Mouse (Mus musculus) embryo, embryonic 11.5 days (tissue): ENCODE measurements around the gene Hoxc10.

Experiments
- DNase-seq: peaks from one replicate; pipeline ENCODE4 v3.0.0-alpha.2; 2012; ENCODE audit warnings: low read depth, low spot score

Gene Hoxc10

DNA sequence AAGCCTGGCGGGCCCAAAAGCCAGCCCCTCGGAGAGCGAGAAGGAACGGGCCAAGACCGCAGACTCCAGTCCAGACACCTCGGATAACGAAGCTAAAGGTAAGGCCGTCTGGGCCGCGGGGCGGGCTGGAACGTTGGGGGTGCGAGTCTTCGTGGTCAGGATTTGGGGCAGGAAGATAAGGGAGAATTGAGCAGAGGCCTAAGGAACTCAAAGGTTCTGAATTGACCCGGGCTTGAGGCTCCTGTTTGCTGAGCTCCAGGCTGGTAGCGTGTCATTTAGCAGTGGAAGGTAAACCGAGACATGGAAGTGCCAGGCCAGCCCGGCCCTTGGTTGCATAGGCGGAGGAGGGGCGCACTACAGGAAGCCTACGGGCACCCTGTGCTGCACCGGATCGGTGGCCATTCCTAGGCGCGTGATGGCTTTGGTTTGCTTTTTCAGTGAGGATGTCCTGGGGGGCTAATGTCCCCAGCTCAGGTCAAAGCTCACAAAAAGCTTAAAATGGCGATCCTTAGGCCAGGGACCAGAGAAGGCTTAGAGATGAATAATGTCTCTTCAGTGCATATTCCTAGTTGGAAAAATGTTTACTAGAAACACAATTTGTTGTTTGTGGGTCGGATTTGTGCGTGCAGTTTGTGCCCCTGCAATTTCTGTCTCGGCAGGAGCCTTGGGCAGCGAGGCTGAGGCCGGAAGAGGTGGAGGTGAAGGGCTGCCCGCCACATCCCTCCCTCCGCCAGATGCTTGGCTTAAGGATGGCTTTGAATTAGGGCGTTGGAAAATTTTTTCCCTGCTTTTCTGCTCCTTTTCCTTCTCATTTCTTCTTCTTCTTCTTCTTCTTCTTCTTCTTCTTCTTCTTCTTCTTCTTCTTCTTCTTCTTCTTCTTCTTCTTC is 1.2 kb downstream of the Hoxc10 start:
- DNase-seq = no peak

DNA sequence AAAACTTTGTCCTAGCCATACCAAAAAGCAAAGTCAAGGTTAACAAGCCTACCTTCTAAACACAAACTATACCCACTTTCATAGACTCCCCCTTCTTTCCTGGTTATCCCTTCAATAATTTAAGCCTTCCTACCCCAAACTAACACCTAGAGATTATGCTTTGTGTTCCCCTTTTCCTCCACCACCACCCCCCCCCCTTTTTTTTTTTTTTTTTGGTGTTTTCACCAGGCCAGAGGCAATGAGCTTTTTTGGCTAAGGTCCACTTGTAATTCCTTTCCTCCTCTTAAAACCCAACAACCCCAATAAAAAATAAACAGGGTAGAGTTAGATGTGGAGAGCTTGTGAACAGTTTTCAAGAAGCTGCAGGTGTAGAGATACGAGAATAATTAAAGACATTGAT is 2.7 kb downstream of the Hoxc10 start:
- DNase-seq = no peak

DNA sequence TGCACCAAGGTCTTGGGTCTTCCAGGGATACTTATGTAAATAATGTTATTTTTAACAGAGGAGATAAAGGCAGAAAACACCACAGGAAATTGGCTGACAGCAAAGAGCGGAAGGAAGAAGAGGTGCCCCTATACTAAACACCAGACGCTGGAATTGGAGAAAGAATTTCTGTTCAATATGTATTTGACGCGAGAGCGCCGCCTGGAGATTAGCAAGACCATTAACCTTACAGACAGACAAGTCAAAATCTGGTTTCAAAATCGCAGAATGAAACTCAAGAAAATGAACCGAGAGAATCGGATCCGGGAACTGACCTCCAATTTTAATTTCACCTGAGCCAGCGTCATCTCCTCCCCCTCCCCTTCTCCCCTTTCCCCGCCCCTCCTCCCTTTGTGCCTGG is 4.1 kb downstream of the Hoxc10 start:
- no peak for DNase-seq

DNA sequence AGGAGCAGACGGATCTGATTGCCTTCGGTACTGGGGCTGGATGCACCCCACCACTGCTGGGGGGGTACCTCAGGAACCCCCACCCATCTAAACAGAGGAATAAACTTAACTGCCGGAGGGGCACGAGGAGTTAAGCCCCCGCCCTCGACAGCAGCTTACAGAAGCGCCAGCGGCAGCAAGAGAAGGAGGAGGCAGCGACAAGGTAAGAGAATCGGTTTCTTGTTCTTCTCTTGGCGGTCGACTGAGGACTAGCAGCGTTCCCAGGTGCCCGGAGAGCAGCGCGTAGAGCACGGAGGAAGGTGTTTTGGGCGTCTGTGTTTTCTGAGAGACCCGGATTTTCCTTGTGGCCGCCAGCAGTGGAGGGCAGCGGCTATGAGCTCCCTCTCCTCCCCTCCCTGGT is 5.7 kb downstream of the Hoxc10 start:
- DNase-seq = no peak

DNA sequence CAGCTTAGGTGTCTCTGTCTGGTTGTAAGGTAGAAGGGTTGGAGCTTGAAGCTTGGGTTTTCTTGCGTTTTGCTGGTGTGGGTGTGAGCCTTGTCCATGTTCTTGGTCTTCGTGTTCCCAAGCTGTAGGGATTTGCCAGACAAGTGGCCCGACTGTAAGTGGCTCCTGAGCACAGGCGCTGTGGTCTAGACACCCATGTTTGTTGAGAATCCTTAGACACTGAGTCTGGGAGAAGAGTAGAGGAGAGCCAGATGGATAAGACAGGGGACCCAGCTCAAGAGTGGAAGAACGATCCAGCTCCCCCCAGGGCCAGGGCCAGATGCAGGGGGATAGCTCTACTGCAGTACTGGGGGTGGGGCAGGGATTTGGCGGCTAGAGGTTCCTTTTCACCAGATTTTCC is 6.2 kb downstream of the Hoxc10 start:
- no peak for DNase-seq

DNA sequence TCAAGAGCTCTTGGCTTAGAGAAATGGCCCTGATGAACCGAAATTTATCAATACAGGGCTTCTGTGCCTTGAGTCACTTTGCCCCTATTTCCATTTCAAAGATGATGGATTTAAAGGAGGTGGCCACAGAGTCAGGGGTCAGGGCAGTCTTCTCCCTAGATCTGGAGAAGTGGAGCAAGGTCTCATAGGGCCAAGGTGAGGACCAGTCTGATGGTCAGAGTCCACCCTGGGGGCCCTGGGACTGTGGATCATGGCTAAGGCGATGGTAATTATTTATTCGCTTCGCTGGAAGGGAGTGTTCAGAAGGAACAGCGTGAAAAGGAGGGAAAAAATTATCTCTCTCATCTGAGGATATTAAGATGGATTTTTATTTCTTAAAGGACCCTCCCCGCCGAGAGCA is 8.4 kb downstream of the Hoxc10 start:
- no peak for DNase-seq

DNA sequence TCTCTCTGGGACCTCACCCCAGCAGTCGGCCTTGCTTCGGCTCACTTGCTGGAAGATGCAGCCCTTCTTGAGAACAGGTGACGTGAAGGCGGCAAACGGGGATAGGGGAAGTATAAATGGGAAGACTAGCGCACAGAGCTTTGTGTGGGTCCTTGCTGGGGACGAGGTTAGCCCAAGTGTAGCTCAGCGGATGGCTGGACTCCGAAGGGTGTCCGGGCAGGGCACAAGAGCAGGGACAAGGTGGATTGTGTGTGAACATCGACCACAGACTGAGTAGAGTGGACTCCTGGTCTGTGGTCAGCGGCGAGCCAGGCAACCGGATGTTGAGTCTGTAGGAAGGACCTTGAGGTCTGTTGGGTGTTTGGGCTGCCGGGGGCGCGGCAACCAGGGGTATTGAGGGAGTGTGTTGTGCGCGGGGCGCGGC is 9.1 kb downstream of the Hoxc10 start:
- DNase-seq = no peak

DNA sequence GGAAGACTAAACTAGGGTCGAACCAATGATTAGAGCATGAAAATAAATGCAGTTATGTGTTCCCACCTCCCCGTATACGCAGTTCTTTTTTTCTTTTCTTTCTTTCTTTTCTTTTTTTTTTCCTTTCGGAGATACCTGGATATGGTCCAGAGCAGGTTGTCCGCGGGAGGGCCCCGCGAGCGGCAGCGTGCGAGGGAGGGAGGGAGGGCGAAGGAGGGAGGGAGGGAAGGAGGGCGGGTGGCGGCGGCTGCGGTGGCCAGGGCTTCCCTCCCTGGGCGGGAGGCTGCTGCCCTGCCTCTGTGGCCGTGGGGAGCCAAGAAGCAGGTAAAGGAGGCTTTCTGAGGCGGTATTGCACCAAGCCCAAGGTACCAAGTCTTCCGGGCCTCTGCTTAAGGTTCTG is 9.6 kb downstream of the Hoxc10 start, which contains the start of gene Hoxc9:
Hoxc9 (plus strand) TSS at position 269 of the 400 bp plus-strand sequence.
- no peak for DNase-seq

DNA sequence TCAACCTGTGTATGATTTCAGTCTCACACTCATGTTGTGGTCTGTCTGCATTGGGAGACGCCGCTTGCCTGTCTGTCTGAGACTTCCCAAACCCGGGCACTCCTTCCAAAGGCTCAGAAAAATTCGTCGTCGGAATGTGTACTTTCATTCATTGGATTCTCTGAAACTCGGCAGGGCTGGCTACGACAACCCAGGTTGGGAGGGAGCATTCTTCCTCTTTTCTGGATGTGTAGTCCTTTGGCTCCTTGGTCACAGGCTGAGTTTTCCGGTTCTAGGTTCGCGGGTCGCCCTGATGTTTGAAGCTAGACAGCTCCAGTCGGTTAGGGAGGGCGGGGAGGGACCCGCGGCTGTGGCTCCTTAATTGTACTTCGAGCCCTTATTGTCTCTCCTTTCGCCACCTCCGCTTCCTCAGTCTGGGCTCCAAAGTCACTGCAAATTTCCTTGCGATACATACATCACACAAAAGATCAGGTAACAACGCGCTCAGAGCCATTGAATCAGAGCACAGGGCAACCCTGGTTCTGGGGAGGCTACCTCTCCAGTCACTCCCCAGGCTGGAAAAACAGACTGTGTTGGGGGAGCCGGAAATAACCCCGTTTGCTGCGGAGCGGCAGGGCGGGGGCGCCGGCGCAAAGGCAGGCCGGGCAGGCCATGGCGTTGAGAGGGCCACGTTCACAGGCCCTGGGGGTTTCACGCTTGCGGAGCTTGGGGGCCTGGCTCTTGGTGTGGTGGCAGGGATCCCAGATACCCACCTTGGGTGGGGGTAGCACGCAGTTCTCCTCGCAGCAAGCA is 10.2 kb downstream of the Hoxc10 start:
- DNase-seq = no peak

DNA sequence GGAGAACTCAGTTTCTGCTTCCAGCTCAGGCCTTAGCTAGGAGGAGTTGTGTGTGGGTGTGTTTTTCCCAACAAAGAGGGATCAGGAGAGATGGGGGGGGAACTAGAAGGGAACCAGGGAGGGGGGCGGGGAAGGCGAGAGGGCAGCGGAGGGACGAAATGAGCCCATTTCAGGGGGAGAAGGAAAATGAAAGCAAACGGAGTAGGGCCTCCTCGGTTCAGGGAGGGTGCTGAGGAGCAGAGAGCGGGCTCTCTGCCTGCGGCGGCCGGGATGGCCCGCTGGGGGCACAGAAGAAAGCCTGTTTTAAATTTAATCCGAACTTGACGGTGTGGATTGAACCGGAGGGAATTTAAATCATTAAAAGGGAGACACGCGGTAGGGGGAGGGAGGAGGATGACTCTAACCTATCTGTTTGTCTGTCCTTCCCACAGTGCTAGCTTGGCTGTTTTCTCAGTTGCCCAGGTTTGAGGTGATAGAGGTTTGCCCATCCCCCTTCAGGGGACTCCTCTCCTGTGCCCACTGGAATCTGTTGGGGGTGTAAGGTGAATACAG is 10.9 kb downstream of the Hoxc10 start:
- no peak for DNase-seq

DNA sequence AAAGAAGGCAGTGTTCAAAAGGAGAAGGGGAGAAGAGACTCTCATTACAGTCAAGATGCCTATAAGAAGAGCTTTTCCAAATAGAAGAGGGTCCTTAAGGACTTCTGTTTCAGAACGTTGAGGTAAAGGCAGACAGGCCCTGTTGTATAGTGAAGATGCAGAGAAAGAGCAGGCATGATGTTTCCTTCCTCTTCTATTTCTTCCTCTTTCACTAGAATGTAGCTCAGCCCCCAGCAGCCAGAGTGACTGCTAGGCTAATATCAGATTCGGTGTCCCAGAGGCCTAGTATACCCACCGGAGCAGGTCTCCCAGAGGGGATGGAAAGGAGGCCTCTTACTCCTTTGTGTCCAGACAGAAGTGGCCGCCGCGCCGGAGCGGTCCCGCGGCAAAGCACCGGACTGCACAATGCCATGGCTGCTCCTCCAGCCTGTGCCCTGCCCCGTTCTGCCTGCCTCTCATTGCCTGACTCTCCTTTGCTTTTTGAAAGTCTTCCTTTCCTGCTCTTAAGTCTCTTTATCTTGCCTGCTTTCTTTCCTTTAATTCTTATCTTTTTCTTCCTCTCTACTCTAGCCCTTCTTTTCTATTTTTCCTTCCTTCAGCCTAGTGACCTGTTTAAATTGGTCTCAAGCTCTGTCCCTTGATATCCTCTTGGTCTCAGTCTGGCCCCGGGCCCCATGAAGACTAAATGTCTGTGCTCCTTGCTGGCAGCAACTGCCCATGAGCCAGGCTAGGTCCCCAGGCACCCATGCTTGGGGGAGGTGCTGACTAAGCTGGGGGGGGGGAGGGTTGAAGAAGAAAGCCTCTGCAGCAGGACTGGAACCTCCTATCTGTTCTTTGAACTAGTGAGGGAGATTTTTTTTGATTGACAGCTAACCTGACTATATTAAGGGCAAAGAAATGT is 12.3 kb downstream of the Hoxc10 start:
- no peak for DNase-seq

DNA sequence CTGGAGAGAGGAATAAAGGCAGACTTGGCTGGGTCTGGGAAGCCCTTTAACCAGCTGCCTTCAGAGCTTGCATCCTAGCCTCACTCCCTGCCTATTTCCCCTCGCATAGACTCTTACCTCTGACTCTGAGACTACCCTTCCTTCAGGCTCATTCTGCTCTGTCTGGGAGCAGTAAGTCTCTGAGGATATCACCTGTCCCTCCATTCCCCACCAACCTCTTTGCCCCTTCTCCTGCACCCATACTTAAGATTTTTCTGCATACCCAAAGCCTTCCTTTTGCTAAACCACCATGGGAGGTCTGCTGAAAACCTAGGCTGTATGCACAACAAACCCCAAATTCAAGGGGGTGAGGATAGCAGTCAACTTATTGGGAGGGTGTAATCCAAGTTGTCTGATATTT is 13.3 kb downstream of the Hoxc10 start:
- DNase-seq = no peak

DNA sequence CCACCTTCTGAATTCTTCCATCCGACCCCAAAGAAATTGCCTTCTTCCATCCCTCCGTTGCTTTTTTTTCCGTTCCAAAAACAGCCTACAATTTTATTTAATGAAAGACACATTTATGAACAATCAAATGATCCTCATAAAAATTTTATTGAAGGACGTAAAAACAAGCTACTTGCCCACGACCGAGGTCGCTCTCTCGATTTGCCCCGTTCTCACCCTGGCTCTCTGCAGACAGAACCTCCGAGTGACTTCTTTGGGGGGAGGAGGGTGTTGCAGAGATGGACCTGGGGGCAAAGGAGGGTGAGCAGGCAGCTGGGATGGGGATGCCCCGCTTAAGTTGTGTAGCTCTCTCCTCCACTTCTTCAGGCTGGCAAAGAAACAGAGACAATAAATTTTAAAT is 13.8 kb downstream of the Hoxc10 start:
- DNase-seq = no peak

DNA sequence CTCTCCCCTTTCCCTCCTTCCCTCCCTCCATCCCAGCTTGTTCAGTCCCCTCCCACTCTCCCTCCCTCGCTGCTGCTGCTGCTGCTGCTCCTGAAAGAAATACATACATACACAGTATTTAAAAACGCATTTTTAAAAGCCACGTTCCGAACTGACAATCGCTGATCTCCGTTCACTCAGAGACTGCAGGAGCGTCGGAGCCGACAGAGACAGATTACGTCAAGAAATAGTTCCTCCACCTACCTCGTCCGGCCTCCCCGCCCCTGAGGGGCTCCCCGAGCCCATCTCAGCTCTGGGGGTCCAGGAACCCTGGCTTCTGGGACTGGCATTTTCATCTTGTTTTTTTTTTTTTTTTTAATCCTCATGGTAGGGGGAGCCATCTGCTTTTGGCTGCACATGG is 14.3 kb downstream of the Hoxc10 start:
- DNase-seq = no peak

DNA sequence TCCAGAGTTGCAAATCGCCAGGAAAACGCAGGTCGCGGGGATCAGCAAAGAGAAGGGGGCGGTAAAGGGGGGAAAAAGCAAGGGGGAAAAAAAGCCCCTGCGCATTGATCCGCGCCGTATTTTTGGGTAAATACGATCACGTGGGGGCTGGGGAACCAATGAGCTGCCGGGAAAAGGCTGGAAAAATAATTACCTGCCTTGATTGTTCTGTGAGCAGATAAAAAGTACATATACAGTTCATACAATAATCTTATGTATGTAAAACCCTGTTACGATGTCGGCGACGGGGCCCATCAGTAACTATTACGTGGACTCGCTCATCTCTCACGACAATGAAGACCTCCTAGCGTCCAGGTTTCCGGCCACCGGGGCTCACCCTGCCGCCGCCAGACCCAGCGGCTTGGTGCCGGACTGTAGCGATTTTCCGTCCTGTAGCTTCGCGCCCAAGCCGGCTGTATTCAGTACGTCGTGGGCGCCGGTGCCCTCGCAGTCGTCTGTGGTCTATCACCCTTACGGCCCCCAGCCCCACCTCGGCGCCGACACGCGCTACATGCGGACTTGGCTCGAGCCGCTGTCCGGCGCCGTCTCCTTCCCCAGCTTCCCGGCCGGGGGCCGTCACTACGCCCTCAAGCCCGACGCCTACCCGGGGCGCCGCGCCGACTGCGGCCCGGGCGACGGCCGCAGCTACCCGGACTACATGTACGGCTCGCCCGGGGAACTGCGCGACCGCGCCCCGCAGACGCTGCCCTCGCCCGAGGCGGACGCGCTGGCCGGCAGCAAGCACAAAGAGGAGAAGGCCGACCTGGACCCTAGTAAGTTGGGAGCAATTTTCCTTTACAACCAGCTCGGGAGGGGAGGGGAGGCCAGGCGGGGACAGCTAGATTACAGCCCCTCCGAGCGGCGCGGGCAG is 15.0 kb downstream of the Hoxc10 start:
- DNase-seq = peak; percentile 66

DNA sequence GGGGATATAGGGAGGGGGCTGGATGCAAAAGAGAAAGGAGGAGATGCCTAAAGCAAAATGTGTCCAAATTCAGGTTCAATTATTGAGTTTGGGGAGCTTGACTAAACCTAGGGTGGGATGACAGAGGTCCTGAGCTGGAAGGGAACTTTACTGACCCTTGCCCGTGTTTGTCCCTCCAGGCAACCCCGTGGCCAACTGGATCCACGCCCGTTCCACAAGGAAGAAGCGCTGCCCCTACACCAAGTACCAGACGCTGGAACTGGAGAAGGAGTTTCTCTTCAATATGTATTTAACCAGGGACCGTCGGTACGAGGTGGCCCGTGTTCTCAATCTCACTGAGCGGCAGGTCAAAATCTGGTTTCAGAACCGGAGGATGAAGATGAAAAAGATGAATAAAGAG is 17.1 kb downstream of the Hoxc10 start:
- DNase-seq = no peak

DNA sequence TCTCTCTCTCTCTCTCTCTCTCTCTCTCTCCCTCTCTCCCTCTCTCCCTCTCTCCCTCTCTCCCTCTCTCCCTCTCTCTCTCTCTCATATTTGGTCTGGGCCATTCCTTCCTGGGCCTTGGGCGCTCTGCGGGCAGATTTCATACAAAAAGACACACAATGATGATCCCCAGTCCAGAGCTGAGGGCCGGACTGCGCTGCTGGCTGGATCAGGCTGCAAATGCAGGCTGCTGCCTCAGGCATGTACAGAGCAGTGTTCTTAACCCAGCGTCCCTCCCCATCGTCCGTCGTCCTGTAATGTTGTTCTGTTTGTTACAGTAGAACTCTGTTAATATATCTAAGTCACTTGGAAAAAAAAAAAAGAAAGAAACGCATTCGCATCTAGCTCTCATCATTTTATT is 17.9 kb downstream of the Hoxc10 start:
- DNase-seq = no peak

DNA sequence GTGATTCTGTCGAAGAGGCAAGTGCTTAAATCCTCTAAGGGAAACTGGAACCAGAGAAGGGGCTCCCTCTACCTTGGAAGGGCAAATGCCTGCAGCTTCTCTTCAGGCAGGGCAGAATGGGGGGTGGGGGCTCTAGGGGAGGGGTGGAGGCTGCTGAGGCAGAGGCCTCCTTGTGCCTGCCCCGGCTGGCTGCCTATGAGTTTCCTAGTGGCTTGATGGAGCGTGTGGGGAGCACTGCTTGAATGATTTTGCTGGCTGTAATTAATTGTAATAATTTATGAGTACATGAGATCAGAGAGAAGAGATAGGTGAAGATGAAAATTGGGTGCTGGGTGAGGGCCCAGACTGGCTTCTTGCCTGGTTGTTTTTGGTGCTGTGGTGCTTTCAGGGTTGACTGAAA is 18.3 kb downstream of the Hoxc10 start:
- DNase-seq = no peak

DNA sequence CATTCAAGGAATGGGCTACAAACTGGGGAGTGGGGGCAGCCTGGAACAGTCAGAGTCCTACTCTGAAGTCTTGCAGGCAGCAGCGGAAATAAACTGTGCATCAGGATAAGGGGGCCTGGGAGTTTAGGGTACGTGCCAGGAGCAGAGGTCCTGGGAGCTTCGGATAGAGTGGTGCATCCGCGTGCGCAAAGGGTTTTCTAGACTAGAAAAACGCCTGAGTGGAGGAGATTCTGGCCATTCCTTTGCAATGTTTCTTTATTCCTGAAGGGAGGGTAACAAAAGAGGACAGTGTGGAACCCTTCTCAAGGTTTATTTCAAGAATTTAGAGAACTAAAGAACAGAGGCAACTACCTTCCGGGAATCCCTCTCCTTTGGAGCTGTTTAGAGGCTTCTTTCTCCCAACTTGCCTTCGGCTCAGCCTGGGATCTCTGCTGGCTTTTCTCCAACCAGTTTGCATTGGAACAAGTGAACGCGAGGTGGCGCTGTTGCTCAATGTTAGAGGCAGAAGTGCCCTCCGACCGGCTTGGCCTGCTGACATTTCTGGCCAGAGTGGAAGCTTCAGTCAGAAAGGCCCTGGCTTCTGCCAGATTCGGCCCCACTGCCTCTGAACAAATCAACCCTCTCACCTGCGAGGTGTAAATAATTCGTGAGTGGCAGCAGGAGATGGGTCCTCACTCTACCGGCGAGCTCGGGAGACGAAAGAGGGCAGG is 20.7 kb downstream of the Hoxc10 start:
- DNase-seq = peak; percentile 89

DNA sequence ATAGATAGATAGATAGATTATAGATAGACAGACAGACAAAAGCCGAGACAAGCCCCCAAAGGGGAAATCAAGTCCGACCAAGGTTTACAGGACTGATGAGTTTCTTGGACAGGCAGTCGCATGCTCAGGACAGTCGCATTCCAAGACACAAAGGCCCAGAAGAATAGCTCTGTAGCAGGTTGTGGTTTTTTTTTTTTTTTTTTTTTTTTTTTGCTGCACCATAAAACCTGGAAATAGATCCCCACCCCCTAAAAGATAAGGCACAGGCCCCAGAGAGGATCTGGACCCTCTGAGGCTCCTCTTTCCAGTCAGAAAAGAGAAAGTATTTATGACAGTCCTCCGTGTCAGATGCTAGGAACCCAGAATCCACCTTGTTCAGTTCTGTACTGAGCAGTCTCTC is 21.5 kb downstream of the Hoxc10 start:
- no peak for DNase-seq
